ENCODE assay signal across 9 mouse cellular contexts in genomic region chr5:140575381-140575866, GRCm38 (mm10). TPM values are rescaled to one million over a fixed set of nuclear protein-coding genes. Genes with fewer than 3 reads are reported as not detected.
A peak's percentile ranks its signal among the peaks of the same experiment; 100 is the strongest.
DNase-seq lines count a peak whose midpoint lies in the region; ATAC-seq and TF ChIP-seq lines count a peak whose summit lies in the region.
"Had no signal": no experiment of that assay in that cellular context is flagged by ENCODE, and none has a peak within 500 bp of the region (broad histone marks: within the 10 kb centered on the region; RNA-seq: fewer than 3 reads in every experiment).

No protein-coding gene starts in this region.

- 60% methylated on average over 5 of the region's 5 CpGs for WGBS in kidney, embryonic 14.5 days
- WGBS in heart, embryonic 12.5 days, result 45% methylated on average over 5 of the region's 5 CpGs
- WGBS in liver, embryonic 11.5 days, result 47% methylated on average over 5 of the region's 5 CpGs
- WGBS in hindbrain, postnatal 0 days, result 46% methylated on average over 5 of the region's 5 CpGs

- no peak for ATAC-seq in kidney, embryonic 14.5 days (ENCODE audit: low FRiP score, low TSS enrichment)
- ATAC-seq in heart, embryonic 12.5 days (ENCODE audit: insufficient number of reproducible peaks, low FRiP score), result 0 out of 2 replicates have a peak, but pooled peaks have one; percentile 27
- ATAC-seq in liver, embryonic 11.5 days (replicated peaks; ENCODE audit: low FRiP score), result 0 out of 2 replicates have a peak, but pooled peaks have one; percentile 18
- no peak for ATAC-seq in hindbrain, postnatal 0 days

- H3K27ac ChIP-seq in kidney, embryonic 14.5 days (ENCODE audit: low read depth, low read length), result no peak overlapping the region
- no peak overlapping the region for H3K27ac ChIP-seq in heart, embryonic 12.5 days (ENCODE audit: poor library complexity, severe bottlenecking)
- H3K27ac ChIP-seq in liver, embryonic 11.5 days (ENCODE audit: low read depth, low read length), result no peak overlapping the region
- H3K27ac ChIP-seq in hindbrain, postnatal 0 days, result no peak overlapping the region

- no peaks in the 10 kb centered on the region for H3K9me3 ChIP-seq in kidney, embryonic 14.5 days (ENCODE audit: control insufficient read depth, low read length)
- no peaks in the 10 kb centered on the region for H3K9me3 ChIP-seq in heart, embryonic 12.5 days (replicated peaks)
- H3K9me3 ChIP-seq in liver, embryonic 11.5 days (ENCODE audit: control insufficient read depth, low read length), result no peaks in the 10 kb centered on the region
- H3K9me3 ChIP-seq in hindbrain, postnatal 0 days (ENCODE audit: low read length), result no peaks in the 10 kb centered on the region

- H3K27me3 ChIP-seq in kidney, embryonic 14.5 days (ENCODE audit: control insufficient read depth, insufficient read depth, low read length), result no peaks in the 10 kb centered on the region
- peaks cover 11% of the 10 kb centered on the region for H3K27me3 ChIP-seq in heart, embryonic 12.5 days (replicated peaks)
- H3K27me3 ChIP-seq in liver, embryonic 11.5 days (replicated peaks; ENCODE audit: control insufficient read depth, insufficient read depth, low read length), result 0 out of 2 replicates have a peak, but pooled peaks cover 2% of the 10 kb centered on the region
- H3K27me3 ChIP-seq in hindbrain, postnatal 0 days (ENCODE audit: insufficient read depth, low read length), result no peaks in the 10 kb centered on the region

- no peaks in the 10 kb centered on the region for H3K36me3 ChIP-seq in kidney, embryonic 14.5 days (ENCODE audit: control insufficient read depth, insufficient read depth, low read length)
- no peaks in the 10 kb centered on the region for H3K36me3 ChIP-seq in heart, embryonic 12.5 days
- H3K36me3 ChIP-seq in liver, embryonic 11.5 days (ENCODE audit: control insufficient read depth, insufficient read depth, low read length), result no peaks in the 10 kb centered on the region
- no peaks in the 10 kb centered on the region for H3K36me3 ChIP-seq in hindbrain, postnatal 0 days (ENCODE audit: insufficient read depth, low read length)

- H3K4me2 ChIP-seq in kidney, embryonic 14.5 days (replicated peaks; ENCODE audit: low read depth, low read length), result no peak overlapping the region
- H3K4me2 ChIP-seq in heart, embryonic 12.5 days, result no peak overlapping the region
- no peak overlapping the region for H3K4me2 ChIP-seq in liver, embryonic 11.5 days
- no peak overlapping the region for H3K4me2 ChIP-seq in hindbrain, postnatal 0 days (ENCODE audit: low read depth, low read length)

- H3K4me3 ChIP-seq in kidney, embryonic 14.5 days (ENCODE audit: low read length), result no peak overlapping the region
- H3K4me3 ChIP-seq in heart, embryonic 12.5 days, result no peak overlapping the region
- no peak overlapping the region for H3K4me3 ChIP-seq in liver, embryonic 11.5 days (ENCODE audit: low read depth, low read length)
- no peak overlapping the region for H3K4me3 ChIP-seq in hindbrain, postnatal 0 days (ENCODE audit: low read length)

- no peak overlapping the region for H3K9ac ChIP-seq in kidney, embryonic 14.5 days (ENCODE audit: low read depth, low read length)
- H3K9ac ChIP-seq in heart, embryonic 12.5 days, result no peak overlapping the region
- H3K9ac ChIP-seq in liver, embryonic 11.5 days (ENCODE audit: low read depth, low read length), result no peak overlapping the region
- H3K9ac ChIP-seq in hindbrain, postnatal 0 days (replicated peaks; ENCODE audit: low read length), result no peak overlapping the region

- no peak for TF ChIP-seq CTCF in hindbrain, postnatal 0 days (IDR thresholded peaks at IDR 0.05; ENCODE audit: low read depth)

- peaks cover 20% of the 10 kb centered on the region; the same call in 1 of the 2 replicates for H3K4me1 ChIP-seq in kidney, embryonic 14.5 days (ENCODE audit: control insufficient read depth, insufficient read depth, low read length)
- H3K4me1 ChIP-seq in heart, embryonic 12.5 days (replicated peaks), result peaks cover 16% of the 10 kb centered on the region; the same call in 1 of the 2 replicates
- 0 out of 2 replicates have a peak, but pooled peaks cover 2% of the 10 kb centered on the region for H3K4me1 ChIP-seq in liver, embryonic 11.5 days (replicated peaks; ENCODE audit: control insufficient read depth, insufficient read depth, low read length)
- H3K4me1 ChIP-seq in hindbrain, postnatal 0 days (ENCODE audit: insufficient read depth, low read length), result 0 out of 2 replicates have a peak, but pooled peaks cover 9% of the 10 kb centered on the region

- peak; percentile 61 for DNase-seq in kidney, adult 11 months
- peak; percentile 76 for DNase-seq in T-cell, adult 2 months (ENCODE audit: low spot score)
- DNase-seq in liver, embryonic 11.5 days (ENCODE audit: low spot score), result no peak
- no peak for DNase-seq in cerebellum, postnatal 14 days
- no peak for DNase-seq in urinary bladder, postnatal 36 days (ENCODE audit: low spot score in 2 of 2)
- no peak for DNase-seq in hindbrain, postnatal 0 days (ENCODE audit: low spot score)

RNA-seq across cellular contexts. Expression of gene Grifin, which starts 10.6 kb away (rescaled TPM):
- polyA plus RNA-seq in kidney, embryonic 14.5 days (2014; fragmentation: Nextera tagmentation; extraction: Ambion mirVana), result 0.34 TPM in 1 of 2 replicates, not detected in the other
- polyA plus RNA-seq in heart, embryonic 12.5 days (2016; fragmentation: Nextera tagmentation; extraction: Ambion mirVana), result 0.31 TPM in 1 of 2 replicates, not detected in the other
- 1.8 and 2.6 TPM in 2 replicates for polyA plus RNA-seq in liver, embryonic 11.5 days (2014; fragmentation: Nextera tagmentation; extraction: Ambion mirVana)
- total RNA-seq in hindbrain, postnatal 0 days (2014; rRNA removed), result not detected in 2 replicates
- polyA plus RNA-seq in hindbrain, postnatal 0 days (2015; fragmentation: Nextera tagmentation; extraction: Ambion mirVana), result 0.25 and 0.32 TPM in 2 replicates
- total RNA-seq: left cerebral cortex, postnatal 10 days had no signal

RNA-seq across cellular contexts. Expression of gene Lfng, which starts 31.7 kb away (rescaled TPM):
- 32.2 and 39.0 TPM in 2 replicates for polyA plus RNA-seq in kidney, embryonic 14.5 days (2014; fragmentation: Nextera tagmentation; extraction: Ambion mirVana)
- 2.9 and 4.3 TPM in 2 replicates for polyA plus RNA-seq in heart, embryonic 12.5 days (2016; fragmentation: Nextera tagmentation; extraction: Ambion mirVana)
- 10.6 and 11.0 TPM in 2 replicates for polyA plus RNA-seq in liver, embryonic 11.5 days (2014; fragmentation: Nextera tagmentation; extraction: Ambion mirVana)
- 81.4 and 112 TPM in 2 replicates for total RNA-seq in hindbrain, postnatal 0 days (2014; rRNA removed)
- 29.7 and 35.1 TPM in 2 replicates for polyA plus RNA-seq in hindbrain, postnatal 0 days (2015; fragmentation: Nextera tagmentation; extraction: Ambion mirVana)

Comparison
In these comparisons a context has a peak if more than half of its experiments do, and no peak if none do; other contexts are left out.
1. DNase-seq: peak in kidney, adult 11 months (single experiment) and T-cell, adult 2 months (single experiment); none in liver, embryonic 11.5 days (single experiment), cerebellum, postnatal 14 days (0 of 2), urinary bladder, postnatal 36 days (0 of 2) and hindbrain, postnatal 0 days (single experiment).
2. ATAC-seq: peak in heart, embryonic 12.5 days (single experiment) and liver, embryonic 11.5 days (single experiment); none in kidney, embryonic 14.5 days (single experiment) and hindbrain, postnatal 0 days (single experiment).